Mouse (Mus musculus): ENCODE measurements around the gene Morc4. TPM values are rescaled to one million over a fixed set of nuclear protein-coding genes. Genes with fewer than 3 reads are reported as not detected.
A peak's percentile ranks its signal among the peaks of the same experiment; 100 is the strongest.

Morc4 gene
- total and polyA plus RNA-seq, 3 experiments, result not detected

GRCm38 (mm10) chrX:139832464-139832863 lies 39.0 kb downstream of the Morc4 start (continued):
- TF ChIP-seq ELF1 (IDR thresholded peaks at IDR 0.05; ENCODE audit: low read depth, low read length) (no peak), MAFK (IDR thresholded peaks at IDR 0.05; ENCODE audit: insufficient replicate concordance, low read length) (no peak), EP300 (IDR thresholded peaks at IDR 0.05; ENCODE audit: low read length) (no peak), NRF1 (IDR thresholded peaks at IDR 0.05; ENCODE audit: low read depth, low read length) (no peak), MAX (IDR thresholded peaks at IDR 0.05; ENCODE audit: low read length) (no peak), IRF4 (IDR thresholded peaks at IDR 0.05; ENCODE audit: low read depth, low read length) (peak; percentile 50; the same call in 1 of the 2 replicates), SIN3A (IDR thresholded peaks at IDR 0.05; ENCODE audit: low read length) (no peak), MXI1 (IDR thresholded peaks at IDR 0.05; ENCODE audit: low read depth, low read length) (no peak), SMC3 (IDR thresholded peaks at IDR 0.05; ENCODE audit: low read depth, low read length) (peak; percentile 85), ZNF384 (IDR thresholded peaks at IDR 0.05; ENCODE audit: low read depth, low read length) (no peak)

DNA sequence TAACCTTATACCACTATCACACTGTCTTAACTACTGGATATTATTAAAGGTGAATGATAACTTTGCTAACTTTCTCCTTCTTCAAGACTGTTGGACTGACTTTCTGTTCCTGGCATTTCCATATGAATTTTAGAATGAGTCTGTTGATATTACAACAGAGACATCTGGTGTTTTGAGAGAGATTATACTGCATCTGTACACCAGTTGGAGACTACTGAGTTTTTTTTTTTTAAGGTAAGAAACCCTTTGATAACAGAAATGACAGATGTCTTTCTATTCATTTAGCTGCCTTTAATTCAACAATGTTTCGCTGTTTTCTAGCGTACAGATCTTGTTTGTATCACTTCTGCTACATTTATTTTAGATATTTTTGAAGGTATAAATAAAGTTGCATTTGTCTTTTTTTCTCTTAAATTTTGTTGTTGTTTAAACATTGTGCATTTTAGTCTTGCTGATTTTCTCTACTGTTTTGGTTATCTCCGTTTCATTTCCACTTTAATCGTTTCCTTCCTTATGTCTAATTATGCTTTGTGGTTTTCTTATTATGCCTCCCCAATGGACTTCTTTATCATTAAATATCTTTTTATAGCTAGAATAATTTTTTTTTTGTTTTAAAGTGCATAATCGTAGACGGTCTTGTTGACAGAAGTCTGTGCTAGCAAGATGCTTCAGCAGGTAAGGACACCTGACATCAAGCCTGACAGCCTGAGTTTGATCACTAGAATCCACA lies 42.9 kb downstream of the Morc4 start:
- H3K36me3 ChIP-seq (replicated peaks in 1 of 2; ENCODE audit: control insufficient read depth in 1 of 2, insufficient read depth in 1 of 2, low read length in 1 of 2), result no peaks in the 10 kb centered on the region
- in situ Hi-C loops (cut with MboI; ENCODE audit: low pct_ligation_motif_present, low pct_unique_long_range_greater_than_20kb, low sequenced_read_pairs) (no loop called here), dilution Hi-C loops (cut with MboI; ENCODE audit: extremely low pct_ligation_motif_present, extremely low pct_unique_long_range_greater_than_20kb, low sequenced_read_pairs) (no loop called here)
- H3K4me1 ChIP-seq (ENCODE audit: control insufficient read depth in 1 of 2, insufficient read depth in 2 of 2), result no peaks in the 10 kb centered on the region
- H3K4me3 ChIP-seq (replicated peaks in 1 of 3; ENCODE audit: low read depth in 2 of 3, low read length in 2 of 3, poor library complexity in 1 of 3), result no peak overlapping the region
- DNase-seq (ENCODE audit: extremely low read depth), result no peak
- no peak overlapping the region for H3K4me2 ChIP-seq (ENCODE audit: insufficient read depth, low read depth, poor library complexity, severe bottlenecking)
- H3K79me2 ChIP-seq (replicated peaks; ENCODE audit: control insufficient read depth, extremely low read depth, insufficient read depth, poor library complexity, severe bottlenecking), result no peaks in the 10 kb centered on the region
- H3K9ac ChIP-seq (ENCODE audit: insufficient read depth, low read depth), result no peak overlapping the region
- H3K27ac ChIP-seq (ENCODE audit: insufficient read depth, low read depth), result no peak overlapping the region
- no peaks in the 10 kb centered on the region for H3K9me3 ChIP-seq (replicated peaks; ENCODE audit: low read length)
- no peak for TF ChIP-seq TBP (conservative IDR thresholded peaks at IDR 0.05; ENCODE audit: low read depth, low read length)
- TF ChIP-seq MEF2A (IDR thresholded peaks at IDR 0.05; ENCODE audit: borderline replicate concordance, low read depth, low read length), result no peak
- TF ChIP-seq GABPA (IDR thresholded peaks at IDR 0.05; ENCODE audit: insufficient replicate concordance, low read depth, low read length), result no peak
- no peak for TF ChIP-seq ZC3H11A (IDR thresholded peaks at IDR 0.05; ENCODE audit: low read depth, low read length)
- no peaks in the 10 kb centered on the region for H3K27me3 ChIP-seq (replicated peaks)

GRCm38 (mm10) chrX:139826926-139827325 lies 44.6 kb downstream of the Morc4 start:
- H3K36me3 ChIP-seq (replicated peaks in 1 of 2; ENCODE audit: control insufficient read depth in 1 of 2, insufficient read depth in 1 of 2, low read length in 1 of 2), result no peaks in the 10 kb centered on the region
- no peak for TF ChIP-seq JUND (conservative IDR thresholded peaks at IDR 0.05; ENCODE audit: low read depth, low read length)
- TF ChIP-seq ZMIZ1 (IDR thresholded peaks at IDR 0.05; ENCODE audit: low read depth, low read length), result no peak
- no peak for TF ChIP-seq IRF4 (IDR thresholded peaks at IDR 0.05; ENCODE audit: low read depth, low read length)
- TF ChIP-seq TBP (conservative IDR thresholded peaks at IDR 0.05; ENCODE audit: low read depth, low read length), result no peak
- TF ChIP-seq KAT2A (IDR thresholded peaks at IDR 0.05; ENCODE audit: insufficient replicate concordance, low read length), result no peak
- TF ChIP-seq HCFC1 (IDR thresholded peaks at IDR 0.05; ENCODE audit: low read depth, low read length), result no peak
- no peak for TF ChIP-seq BHLHE40 (IDR thresholded peaks at IDR 0.05; ENCODE audit: low read depth, low read length)
- TF ChIP-seq ZNF384 (IDR thresholded peaks at IDR 0.05; ENCODE audit: low read depth, low read length), result no peak
- TF ChIP-seq UBTF (IDR thresholded peaks at IDR 0.05; ENCODE audit: low read depth, low read length), result no peak
- TF ChIP-seq USF1 (IDR thresholded peaks at IDR 0.05; ENCODE audit: low read depth, low read length), result no peak
- no peak for TF ChIP-seq SMC3 (IDR thresholded peaks at IDR 0.05; ENCODE audit: low read depth, low read length)
- no peak for TF ChIP-seq NRF1 (IDR thresholded peaks at IDR 0.05; ENCODE audit: low read depth, low read length)
- TF ChIP-seq MYC (IDR thresholded peaks at IDR 0.05; ENCODE audit: low read depth, low read length), result no peak
- no peak for TF ChIP-seq CTCF (conservative IDR thresholded peaks at IDR 0.05 in 1 of 2, IDR thresholded peaks at IDR 0.05 in 1 of 2; ENCODE audit: low read depth in 2 of 2, low read length in 2 of 2)
- TF ChIP-seq TCF12 (IDR thresholded peaks at IDR 0.05; ENCODE audit: low read depth, low read length), result no peak
- no peak for TF ChIP-seq SIN3A (IDR thresholded peaks at IDR 0.05; ENCODE audit: low read length)
- no peak for TF ChIP-seq RCOR1 (conservative IDR thresholded peaks at IDR 0.05; ENCODE audit: low read depth, low read length)
- no peak for TF ChIP-seq MAFK (IDR thresholded peaks at IDR 0.05; ENCODE audit: insufficient replicate concordance, low read length)
- no peak for TF ChIP-seq ELF1 (IDR thresholded peaks at IDR 0.05; ENCODE audit: low read depth, low read length)
- H3K4me3 ChIP-seq (replicated peaks in 1 of 3; ENCODE audit: low read depth in 2 of 3, low read length in 2 of 3, poor library complexity in 1 of 3), result no peak overlapping the region
- H3K9ac ChIP-seq (ENCODE audit: insufficient read depth, low read depth), result no peak overlapping the region
- no peaks in the 10 kb centered on the region for H3K27me3 ChIP-seq (replicated peaks)
- dilution Hi-C loops (cut with MboI; ENCODE audit: extremely low pct_ligation_motif_present, extremely low pct_unique_long_range_greater_than_20kb, low sequenced_read_pairs) (no loop called here), in situ Hi-C loops (cut with MboI; ENCODE audit: low pct_ligation_motif_present, low pct_unique_long_range_greater_than_20kb, low sequenced_read_pairs) (no loop called here)
- DNase-seq (ENCODE audit: extremely low read depth), result no peak
- H3K27ac ChIP-seq (ENCODE audit: insufficient read depth, low read depth), result no peak overlapping the region
- H3K4me1 ChIP-seq (ENCODE audit: control insufficient read depth in 1 of 2, insufficient read depth in 2 of 2), result no peaks in the 10 kb centered on the region
- H3K79me2 ChIP-seq (replicated peaks; ENCODE audit: control insufficient read depth, extremely low read depth, insufficient read depth, poor library complexity, severe bottlenecking), result no peaks in the 10 kb centered on the region
- no peaks in the 10 kb centered on the region for H3K9me3 ChIP-seq (replicated peaks; ENCODE audit: low read length)
- no peak overlapping the region for H3K4me2 ChIP-seq (ENCODE audit: insufficient read depth, low read depth, poor library complexity, severe bottlenecking)
